Mouse (Mus musculus) bone marrow, adult 2 months (tissue): Measurements from ENCODE around the gene Enoph1.

Experiments
- CTCF ChIP-seq: fragments of 200-500 bp; IDR thresholded peaks from 2 replicates; pipeline ENCODE4 v1.5.1; 2011; ENCODE audit warnings: low read length, control low read depth; ENCODE audit not compliant: control insufficient read depth, insufficient read depth
- POLR2A ChIP-seq: fragments of 200-500 bp; IDR thresholded peaks from 2 replicates; pipeline ENCODE4 v1.6.1; 2011; ENCODE audit warnings: low read depth, mild to moderate bottlenecking, control low read depth, low read length, borderline replicate concordance; ENCODE audit not compliant: control insufficient read depth

GRCm38 (mm10) chr5:100069526-100069925 is 29.7 kb downstream of the Enoph1 start:
- TF ChIP-seq POLR2A (no peak), CTCF (no peak)
